Mouse (Mus musculus): ENCODE data around the gene Zyg11a. TPM values are rescaled to one million over a fixed set of nuclear protein-coding genes. Genes with fewer than 3 reads are reported as not detected.

The Zyg11a gene
- polyA plus RNA-seq (2014; fragmentation: Illumina TruSeq; extraction: RNeasy Lipid Tissue Mini Kit (QIAGEN cat#74804); ENCODE audit: low replicate concordance) = 1.5 TPM

GRCm38 (mm10) chr4:108217332-108218179 is at the start of gene Zyg11a:
TSS of gene Zyg11a (minus strand) at chr4:108218048.

GRCm38 (mm10) chr4:108165152-108165895 is 52.5 kb downstream of the Zyg11a start, which contains the start of gene Echdc2:
TSS of gene Echdc2 (plus strand) at chr4:108165437.

DNA sequence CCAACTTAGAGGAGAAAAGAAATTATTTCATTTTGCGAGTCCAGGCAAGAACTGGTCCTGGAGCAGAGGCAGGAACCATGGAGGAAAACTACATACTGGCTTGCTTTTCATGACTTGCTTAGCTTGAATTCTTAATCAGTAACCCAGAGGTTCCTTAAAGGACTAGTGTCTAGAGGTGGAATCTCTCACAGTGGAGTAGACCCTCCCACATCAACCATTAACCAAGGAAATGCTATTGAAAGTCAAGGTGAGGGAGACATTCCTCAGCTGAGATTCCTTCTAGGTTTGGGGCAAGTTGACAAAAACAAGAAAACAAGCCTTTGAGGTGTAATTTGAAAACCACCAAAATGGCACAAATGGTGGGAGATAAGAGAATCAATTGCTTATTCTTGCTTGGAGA is 73.0 kb downstream of the Zyg11a start, which contains the start of gene Scp2:
Scp2 (minus strand) TSS at position 119 of the 400 bp plus-strand sequence.

Other genes with a start within 250 kb of the Zyg11a start
- gene Slc1a7, start 249.7 kb downstream of the Zyg11a start, polyA plus RNA-seq (2014; fragmentation: Illumina TruSeq; extraction: RNeasy Lipid Tissue Mini Kit (QIAGEN cat#74804); ENCODE audit: low replicate concordance) = not detected
- 6.1 TPM for gene Podn, start 121.6 kb downstream of the Zyg11a start, polyA plus RNA-seq (2014; fragmentation: Illumina TruSeq; extraction: RNeasy Lipid Tissue Mini Kit (QIAGEN cat#74804); ENCODE audit: low replicate concordance)
- 1,645 TPM for gene Scp2, start 73.0 kb downstream of the Zyg11a start, polyA plus RNA-seq (2014; fragmentation: Illumina TruSeq; extraction: RNeasy Lipid Tissue Mini Kit (QIAGEN cat#74804); ENCODE audit: low replicate concordance)
- 9.0 TPM for gene Echdc2, start 52.6 kb downstream of the Zyg11a start, polyA plus RNA-seq (2014; fragmentation: Illumina TruSeq; extraction: RNeasy Lipid Tissue Mini Kit (QIAGEN cat#74804); ENCODE audit: low replicate concordance)
- 37.2 TPM for gene Zyg11b, start 83.0 kb upstream of the Zyg11a start, polyA plus RNA-seq (2014; fragmentation: Illumina TruSeq; extraction: RNeasy Lipid Tissue Mini Kit (QIAGEN cat#74804); ENCODE audit: low replicate concordance)
- 10.7 TPM for gene Coa7, start 110.1 kb upstream of the Zyg11a start, polyA plus RNA-seq (2014; fragmentation: Illumina TruSeq; extraction: RNeasy Lipid Tissue Mini Kit (QIAGEN cat#74804); ENCODE audit: low replicate concordance)
- not detected for gene Shisal2a, start 165.3 kb upstream of the Zyg11a start, polyA plus RNA-seq (2014; fragmentation: Illumina TruSeq; extraction: RNeasy Lipid Tissue Mini Kit (QIAGEN cat#74804); ENCODE audit: low replicate concordance)
- gene Gpx7, start 188.9 kb upstream of the Zyg11a start, polyA plus RNA-seq (2014; fragmentation: Illumina TruSeq; extraction: RNeasy Lipid Tissue Mini Kit (QIAGEN cat#74804); ENCODE audit: low replicate concordance) = not detected
- 19.3 TPM for gene Tut4, start 241.4 kb upstream of the Zyg11a start, polyA plus RNA-seq (2014; fragmentation: Illumina TruSeq; extraction: RNeasy Lipid Tissue Mini Kit (QIAGEN cat#74804); ENCODE audit: low replicate concordance)